Mouse (Mus musculus) heart, embryonic 16.5 days (tissue): ENCODE results near the gene Tmem30c. TPM values are rescaled to one million over a fixed set of nuclear protein-coding genes. Genes with fewer than 3 reads are reported as not detected.

Source experiments
- ATAC-seq: fragments of 200-750 bp; cut with Nextera tagmentation; replicated peaks from 2 replicates; pipeline ENCODE4 v1.8.0; 2017; ENCODE audit warnings: moderate number of reproducible peaks; ENCODE audit not compliant: insufficient read depth, low FRiP score; ENCODE audit errors: extremely low read depth
- H3K27ac ChIP-seq: fragments of 300-500 bp; sonication (generic); 2 replicates; pipeline ENCODE4 v1.5.1; 2014; ENCODE audit warnings: mild to moderate bottlenecking, low read length, control low read depth, moderate library complexity
- H3K27me3 ChIP-seq: fragments of 300-500 bp; sonication (generic); 2 replicates; pipeline ENCODE4 v1.6.1; 2014; ENCODE audit warnings: low read length, mixed read lengths; ENCODE audit not compliant: control insufficient read depth, insufficient read depth
- H3K36me3 ChIP-seq: fragments of 300-500 bp; sonication (generic); 2 replicates; pipeline ENCODE4 v1.6.1; 2014; ENCODE audit not compliant: control insufficient read depth, insufficient read depth
- H3K4me1 ChIP-seq: fragments of 300-500 bp; sonication (generic); 2 replicates; pipeline ENCODE4 v1.6.1; 2014; ENCODE audit warnings: low read length, mixed read lengths; ENCODE audit not compliant: control insufficient read depth, insufficient read depth
- H3K4me2 ChIP-seq: fragments of 300-500 bp; sonication (generic); 2 replicates; pipeline ENCODE4 v1.6.1; 2014; ENCODE audit warnings: low read depth, mild to moderate bottlenecking, control low read depth, low read length
- H3K4me3 ChIP-seq: fragments of 300-500 bp; sonication (generic); 2 replicates; pipeline ENCODE4 v1.5.1; 2014; ENCODE audit warnings: mild to moderate bottlenecking, control low read depth, low read length
- H3K9ac ChIP-seq: fragments of 300-500 bp; sonication (generic); 2 replicates; pipeline ENCODE4 v1.6.1; 2014; ENCODE audit warnings: low read length, control low read depth
- H3K9me3 ChIP-seq: fragments of 300-500 bp; sonication (generic); replicated peaks from 2 replicates; pipeline ENCODE4 v1.6.1; 2016; ENCODE audit warnings: low read length; ENCODE audit not compliant: control insufficient read depth
- WGBS: fragments of 180-500 bp; shearing (Covaris S2); extraction: QIAGEN DNeasy Blood & Tissue Kit; methylation state at CpG from one replicate; pipeline ENCODE4 v1.1.7; 2014; 5-methylcytosine and 5-hydroxymethylcytosine counted together
- polyA plus RNA-seq: library from polyadenylated mRNA; unstranded; fragments of >200 nt; fragmentation: Nextera tagmentation; extraction: Ambion mirVana; gene quantifications from 2 replicates; pipeline ENCODE4 v1.2.1, GENCODE M21; 2015

Gene Tmem30c
- polyA plus RNA-seq, 1 experiment from 2014 or later: not detected

DNA sequence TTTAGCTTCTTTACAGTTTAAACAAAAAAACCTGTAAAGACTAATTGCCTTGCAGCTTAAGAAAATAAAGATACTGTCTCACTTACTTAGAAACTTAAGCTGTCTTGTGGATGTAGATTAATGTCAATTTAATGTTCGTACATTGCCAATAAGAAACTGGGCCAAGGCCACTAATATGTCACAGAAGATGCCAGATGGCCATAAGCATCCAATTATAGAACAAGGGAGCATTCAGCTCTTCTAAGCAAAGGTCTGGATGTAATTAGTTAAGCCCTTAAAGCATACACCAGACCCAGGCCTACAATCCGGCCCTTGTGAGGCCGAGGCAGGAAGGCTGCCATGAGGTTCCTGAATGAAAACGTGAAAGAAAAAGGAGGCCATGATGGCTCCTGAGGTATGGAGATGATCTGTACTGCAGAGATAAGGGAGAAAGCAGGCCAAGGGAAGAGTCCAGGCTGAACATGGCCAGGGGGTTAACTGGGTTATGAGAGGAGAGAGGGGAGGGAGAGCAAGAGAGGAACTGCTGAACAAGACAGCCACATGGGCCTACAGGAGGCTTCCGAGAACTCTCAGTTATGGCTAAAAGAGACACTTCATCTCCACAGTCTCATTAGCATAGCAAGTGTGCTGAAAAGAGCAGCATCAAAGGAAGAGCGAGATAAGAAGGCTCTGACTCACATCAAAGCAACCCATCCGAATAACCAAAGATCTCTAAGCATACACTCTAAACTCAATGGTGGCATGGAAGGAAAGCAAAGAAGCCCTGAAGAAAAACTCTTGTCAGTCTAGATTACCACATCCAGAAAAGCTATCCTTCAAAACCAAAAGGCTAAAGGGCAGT is 26.8 kb upstream of the Tmem30c start:
- WGBS: 58% methylated on average over 7 of the region's 7 CpGs
- no peak overlapping the region for H3K4me3 ChIP-seq
- ATAC-seq: no peak
- no peaks in the 10 kb centered on the region; the same call in 1 of the 2 replicates for H3K4me1 ChIP-seq
- H3K36me3 ChIP-seq: no peaks in the 10 kb centered on the region
- no peak overlapping the region for H3K27ac ChIP-seq
- no peaks in the 10 kb centered on the region for H3K27me3 ChIP-seq
- H3K9me3 ChIP-seq: no peaks in the 10 kb centered on the region
- no peak overlapping the region for H3K9ac ChIP-seq
- no peak overlapping the region for H3K4me2 ChIP-seq

- no peak overlapping the region for H3K9ac ChIP-seq
- no peaks in the 10 kb centered on the region; the same call in 1 of the 2 replicates for H3K4me1 ChIP-seq
- WGBS: 79% methylated on average over 8 of the region's 8 CpGs
- no peak for ATAC-seq
- no peak overlapping the region for H3K27ac ChIP-seq
- H3K4me2 ChIP-seq: no peak overlapping the region
- no peaks in the 10 kb centered on the region for H3K9me3 ChIP-seq
- no peak overlapping the region for H3K4me3 ChIP-seq
- no peaks in the 10 kb centered on the region for H3K36me3 ChIP-seq
- no peaks in the 10 kb centered on the region for H3K27me3 ChIP-seq
Measured at GRCm38 (mm10) chr16:57318637-57319125, 26.0 kb upstream of the Tmem30c start.

DNA sequence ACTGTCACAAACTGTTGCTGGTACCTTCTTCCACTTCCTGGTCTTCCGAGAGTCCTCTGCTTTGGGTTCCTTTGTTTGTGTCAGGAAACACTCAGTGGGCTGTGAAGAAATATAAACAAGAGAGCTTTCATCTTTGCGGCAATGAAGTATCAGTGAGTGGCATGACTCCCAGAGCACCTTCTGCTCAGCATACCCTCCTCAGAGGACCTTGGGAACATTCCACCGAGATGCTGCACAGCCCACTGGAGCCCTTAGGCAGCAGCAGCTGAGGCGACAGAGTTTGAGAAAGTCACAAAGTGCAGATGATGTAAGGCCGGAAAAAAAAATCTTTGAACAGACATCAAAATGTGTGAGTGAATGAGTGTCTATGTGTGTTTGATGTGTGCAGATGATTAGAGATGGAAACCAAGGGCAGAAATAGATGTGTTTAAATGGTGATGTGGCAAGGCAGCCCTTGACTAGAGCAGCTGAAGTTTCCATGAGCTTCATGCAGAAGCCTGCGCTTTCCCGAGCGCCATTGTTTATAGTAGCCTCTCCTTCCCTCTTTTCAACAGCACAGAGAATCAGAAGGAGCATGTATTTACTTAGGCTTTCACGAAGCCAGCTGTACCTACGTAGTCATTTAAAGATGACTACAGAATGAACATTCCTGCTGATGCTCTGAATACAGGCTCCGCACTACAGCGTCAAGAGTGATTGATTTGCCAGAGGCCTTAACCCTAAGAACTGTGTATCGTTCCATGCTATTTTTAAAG is 25.4 kb upstream of the Tmem30c start:
- H3K36me3 ChIP-seq: no peaks in the 10 kb centered on the region
- H3K9me3 ChIP-seq: no peaks in the 10 kb centered on the region
- H3K4me1 ChIP-seq: peaks cover 4% of the 10 kb centered on the region
- H3K4me2 ChIP-seq: no peak overlapping the region
- no peak for ATAC-seq
- no peak overlapping the region for H3K9ac ChIP-seq
- no peak overlapping the region; the same call in 1 of the 2 replicates for H3K27ac ChIP-seq
- H3K27me3 ChIP-seq: no peaks in the 10 kb centered on the region
- 47% methylated on average over 13 of the region's 13 CpGs for WGBS
- no peak overlapping the region for H3K4me3 ChIP-seq

DNA sequence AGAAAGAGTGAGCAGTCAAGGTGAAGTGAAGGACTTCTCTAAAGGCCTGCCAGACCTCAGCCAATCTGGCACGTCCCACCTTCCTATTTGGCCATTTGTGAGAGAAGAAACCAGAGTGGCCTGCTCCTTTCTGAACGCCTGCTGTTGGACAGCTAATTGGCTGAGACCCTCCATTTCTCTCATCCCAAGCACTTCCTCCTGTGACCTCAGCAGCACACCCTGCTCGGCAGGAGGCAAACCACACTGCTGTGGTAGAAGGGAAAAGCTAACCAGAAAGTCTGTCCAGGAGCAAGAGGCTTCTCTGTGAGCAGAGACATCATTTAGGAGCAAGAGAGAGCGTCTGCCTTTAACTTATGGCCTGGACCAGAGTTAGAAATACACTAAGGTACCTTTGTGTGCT is 24.5 kb upstream of the Tmem30c start:
- no peak for ATAC-seq
- Histone ChIP-seq H3K9ac (no peak overlapping the region), H3K4me3 (no peak overlapping the region), H3K36me3 (no peaks in the 10 kb centered on the region), H3K9me3 (no peaks in the 10 kb centered on the region), H3K27ac (no peak overlapping the region), H3K27me3 (no peaks in the 10 kb centered on the region), H3K4me1 (peaks cover 6% of the 10 kb centered on the region), H3K4me2 (no peak overlapping the region)
- 63% methylated on average over 4 of the region's 4 CpGs for WGBS

DNA sequence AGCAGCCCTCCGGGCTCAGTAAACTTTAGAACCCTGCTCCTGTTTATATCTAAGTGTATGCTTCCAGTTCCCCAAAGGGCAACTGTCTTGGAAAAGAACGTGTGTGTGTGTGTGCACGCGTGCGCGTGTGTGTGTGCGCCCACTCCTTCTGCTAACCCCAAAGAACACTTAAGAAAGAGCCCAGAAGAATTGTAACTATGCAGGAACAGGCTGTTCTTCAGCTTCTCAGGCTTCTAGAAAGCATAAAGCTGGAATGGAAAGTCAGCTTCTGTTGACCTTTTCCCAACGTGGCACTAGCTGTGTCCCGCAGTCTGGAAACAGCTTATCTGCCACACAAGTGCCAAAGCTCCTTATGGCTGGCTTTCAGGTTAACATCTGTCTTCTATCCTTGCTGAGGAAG is 22.4 kb upstream of the Tmem30c start:
- no peak overlapping the region for H3K4me2 ChIP-seq
- H3K9ac ChIP-seq: no peak overlapping the region
- WGBS: 73% methylated on average over 9 of the region's 9 CpGs
- no peaks in the 10 kb centered on the region for H3K9me3 ChIP-seq
- H3K36me3 ChIP-seq: no peaks in the 10 kb centered on the region
- no peak overlapping the region for H3K4me3 ChIP-seq
- H3K27me3 ChIP-seq: no peaks in the 10 kb centered on the region
- H3K27ac ChIP-seq: no peak overlapping the region
- peaks cover 6% of the 10 kb centered on the region for H3K4me1 ChIP-seq
- ATAC-seq: no peak

GRCm38 (mm10) chr16:57314236-57314635 is 21.6 kb upstream of the Tmem30c start:
- Histone ChIP-seq H3K4me1 (peaks cover 6% of the 10 kb centered on the region), H3K36me3 (no peaks in the 10 kb centered on the region), H3K4me3 (no peak overlapping the region), H3K9ac (no peak overlapping the region), H3K4me2 (no peak overlapping the region), H3K27me3 (no peaks in the 10 kb centered on the region), H3K27ac (no peak overlapping the region), H3K9me3 (no peaks in the 10 kb centered on the region)
- ATAC-seq: no peak
- WGBS: 92% methylated on average over 3 of the region's 3 CpGs

GRCm38 (mm10) chr16:57313487-57313886 is 20.8 kb upstream of the Tmem30c start:
- H3K4me3 ChIP-seq: no peak overlapping the region
- 69% methylated on average over 3 of the region's 3 CpGs for WGBS
- ATAC-seq: no peak; the same call in 1 of the 2 replicates

GRCm38 (mm10) chr16:57312130-57312529 is 19.5 kb upstream of the Tmem30c start:
- Histone ChIP-seq H3K36me3 (no peaks in the 10 kb centered on the region), H3K9ac (no peak overlapping the region), H3K9me3 (no peaks in the 10 kb centered on the region), H3K4me2 (no peak overlapping the region), H3K4me3 (no peak overlapping the region), H3K4me1 (peaks cover 6% of the 10 kb centered on the region), H3K27me3 (no peaks in the 10 kb centered on the region), H3K27ac (no peak overlapping the region)
- WGBS: 74% methylated on average over 2 of the region's 2 CpGs
- no peak for ATAC-seq

More at GRCm38 (mm10) chr16:57313487-57313886, 20.8 kb upstream of the Tmem30c start:
- no peak overlapping the region for H3K27ac ChIP-seq
- no peaks in the 10 kb centered on the region for H3K36me3 ChIP-seq
- no peaks in the 10 kb centered on the region for H3K9me3 ChIP-seq
- peaks cover 6% of the 10 kb centered on the region for H3K4me1 ChIP-seq
- no peak overlapping the region for H3K9ac ChIP-seq
- no peaks in the 10 kb centered on the region for H3K27me3 ChIP-seq
- H3K4me2 ChIP-seq: no peak overlapping the region

GRCm38 (mm10) chr16:57305463-57305862 is 12.8 kb upstream of the Tmem30c start:
- Histone ChIP-seq H3K4me1 (peaks cover 5% of the 10 kb centered on the region; the same call in 1 of the 2 replicates), H3K27ac (no peak overlapping the region), H3K9me3 (no peaks in the 10 kb centered on the region), H3K36me3 (no peaks in the 10 kb centered on the region), H3K9ac (no peak overlapping the region), H3K4me2 (no peak overlapping the region), H3K4me3 (no peak overlapping the region), H3K27me3 (no peaks in the 10 kb centered on the region)
- 58% methylated on average over 6 of the region's 6 CpGs for WGBS
- ATAC-seq: no peak
